Mouse (Mus musculus) lung, adult 2 months (tissue): ENCODE measurements around the gene A630089N07Rik. TPM values are rescaled to one million over a fixed set of nuclear protein-coding genes. Genes with fewer than 3 reads are reported as not detected.
A peak's percentile ranks its signal among the peaks of the same experiment; 100 is the strongest.
"Not testable (repeated sequence)": the region's sequence is repeated elsewhere in the genome, so short reads cannot be mapped to it uniquely, and the experiment has no call there.

Experiments used
- DNase-seq: peaks from one replicate; pipeline ENCODE4 v3.0.0; 2022
- H3K4me1 ChIP-seq: fragments of 200-500 bp; 2 replicates; pipeline ENCODE4 v1.6.1; 2011; ENCODE audit warnings: low read length; ENCODE audit not compliant: control insufficient read depth, insufficient read depth
- H3K4me3 ChIP-seq: fragments of 200-500 bp; replicated peaks from 2 replicates; pipeline ENCODE3; 2011; ENCODE audit warnings: low read depth, mild to moderate bottlenecking, control low read depth, low read length; ENCODE audit errors: extremely low read depth
- CTCF ChIP-seq: fragments of 200-500 bp; IDR thresholded peaks from 2 replicates; pipeline ENCODE4 v1.5.1; 2011; ENCODE audit warnings: mild to moderate bottlenecking, low read length, control low read depth; ENCODE audit not compliant: insufficient read depth
- POLR2A ChIP-seq: fragments of 200-500 bp; IDR thresholded peaks from 2 replicates; pipeline ENCODE4 v1.6.1; 2011; ENCODE audit warnings: low read depth, mild to moderate bottlenecking, control low read depth, low read length, borderline replicate concordance; ENCODE audit errors: extremely low read depth
- WGBS: fragments of 180-500 bp; shearing (Covaris S2); methylation state at CpG from one replicate; pipeline ENCODE4 v1.1.7; 2018; 5-methylcytosine and 5-hydroxymethylcytosine counted together
- polyA plus RNA-seq: library from polyadenylated mRNA; depleted of rRNA; stranded (reverse); fragments of >200 nt; gene quantifications from 2 replicates; pipeline ENCODE4 v1.2.3, GENCODE M21; 2012; rRNA removed

Gene A630089N07Rik
- 0.63 and 1.3 TPM in 2 replicates for polyA plus RNA-seq

DNA sequence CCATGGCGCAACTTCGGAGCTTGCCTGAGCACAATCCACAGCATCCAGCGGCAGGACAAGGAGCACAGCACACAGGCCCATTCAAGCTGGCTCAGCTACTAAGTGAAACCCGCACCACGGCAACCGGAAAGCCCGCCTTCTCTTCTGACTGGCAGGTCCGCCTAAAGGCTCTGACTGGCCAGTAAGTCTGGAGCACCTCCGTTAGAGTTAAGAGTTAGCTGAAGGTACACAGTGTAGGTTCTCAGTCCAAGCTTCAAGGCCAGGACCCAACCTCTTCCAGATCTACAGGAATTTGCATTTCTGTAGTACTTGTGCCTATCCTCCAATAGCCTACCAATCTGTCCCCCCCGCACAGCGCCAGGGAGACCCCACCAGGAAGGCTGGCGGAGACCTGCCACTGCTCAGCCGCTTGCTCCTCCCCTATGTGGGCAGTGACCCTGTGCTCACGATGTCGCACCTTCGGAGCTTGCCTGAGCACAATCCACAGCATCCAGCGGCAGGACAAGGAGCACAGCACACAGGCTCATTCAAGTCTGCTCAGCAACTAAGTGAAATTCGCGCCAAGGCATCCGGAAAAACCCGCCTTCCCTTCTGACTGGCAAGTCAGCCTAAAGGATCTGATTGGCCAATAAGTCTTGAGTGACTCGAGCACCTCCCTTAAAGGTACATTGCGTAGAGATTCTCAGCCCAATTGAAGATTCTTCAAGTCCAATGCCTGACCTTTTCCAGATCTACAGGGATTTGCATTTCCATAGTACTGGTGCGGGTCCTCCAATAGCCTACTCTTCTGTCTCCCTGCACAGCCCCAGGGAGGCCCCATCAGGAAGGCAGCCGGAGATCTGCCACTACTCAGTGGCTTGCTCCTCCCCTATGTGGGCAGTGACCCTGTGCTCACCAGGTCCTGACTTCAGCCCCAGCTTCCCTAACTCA lies at the start of gene A630089N07Rik:
Gene A630089N07Rik (minus strand): TSS at position 562 of the 930 bp plus-strand sequence.
- TF ChIP-seq POLR2A, result 0 out of 2 replicates have a peak, but pooled peaks have one; percentile 17
- under 1% methylated on average over 25 of the region's 25 CpGs for WGBS

DNA sequence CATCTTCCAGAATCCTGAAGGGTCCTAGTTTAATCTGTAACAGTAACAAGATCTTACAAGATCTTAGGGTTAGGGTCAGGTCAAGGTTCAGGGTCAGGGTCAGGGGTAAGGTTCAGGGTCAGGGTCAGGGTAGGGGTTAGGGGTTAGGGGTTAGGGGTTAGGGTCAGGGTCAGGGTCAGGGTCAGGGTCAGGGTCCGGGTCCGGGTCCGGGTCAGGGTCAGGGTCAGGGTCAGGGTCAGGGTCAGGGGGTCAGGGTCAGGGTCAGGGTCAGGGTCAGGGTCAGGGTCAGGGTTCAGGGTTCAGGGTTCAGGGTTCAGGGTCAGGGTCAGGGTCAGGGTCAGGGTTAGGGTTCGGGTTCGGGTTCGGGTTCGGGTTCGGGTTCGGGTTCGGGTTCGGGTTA lies 24.9 kb upstream of the A630089N07Rik start:
- 97% methylated on average over 11 of the region's 11 CpGs for WGBS
- Histone ChIP-seq H3K4me1 (no peaks in the 10 kb centered on the region), H3K4me3 (no peak overlapping the region)
- TF ChIP-seq CTCF (no peak), POLR2A (no peak)
- DNase-seq, result no peak

More for the DNA sequence above, at the start of gene A630089N07Rik:
- peak; percentile 84 for DNase-seq
- H3K4me1 ChIP-seq, result not testable (repeated sequence)
- H3K4me3 ChIP-seq, result peak within 1 kb of the TSS; percentile 90

DNA sequence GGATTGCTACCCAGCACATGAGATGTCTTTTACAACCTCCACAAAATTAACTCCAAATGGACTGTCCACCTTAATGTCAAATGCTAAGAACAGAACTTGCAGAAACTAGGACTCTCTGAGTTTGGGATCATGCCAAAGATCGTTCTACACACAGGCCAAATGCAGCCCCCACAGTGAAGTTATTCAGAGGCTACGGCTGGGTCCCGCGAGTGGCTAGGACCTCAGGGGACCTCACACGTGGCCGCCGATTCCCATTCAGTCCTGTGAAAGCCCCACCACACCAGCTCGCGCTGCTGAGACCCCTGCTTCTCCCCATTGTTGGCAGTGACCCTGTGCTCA lies 731 bp downstream of the A630089N07Rik start:
- H3K4me3 ChIP-seq, result peak overlapping the region; percentile 90
- H3K4me1 ChIP-seq, DNase-seq: not testable (repeated sequence)
- 8% methylated on average over 9 of the region's 9 CpGs for WGBS

DNA sequence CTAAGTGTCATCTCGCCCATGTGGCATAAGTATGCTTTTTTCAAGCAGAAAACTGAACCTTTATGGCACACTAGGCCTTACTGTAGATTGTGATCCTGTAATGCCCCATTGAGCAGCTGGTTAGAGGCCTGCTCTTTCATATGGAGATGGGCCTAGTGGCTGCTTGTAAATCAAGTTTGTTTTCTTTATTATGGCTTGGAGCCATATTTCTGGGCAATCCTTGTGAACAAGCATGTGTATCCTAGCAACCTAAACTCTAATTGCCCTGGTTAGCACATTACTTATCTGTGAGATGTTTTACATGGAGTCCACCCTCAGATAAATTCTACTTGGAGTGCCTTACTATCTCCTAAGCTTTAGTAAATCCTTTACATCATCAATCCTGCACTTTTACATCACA lies 1.1 kb downstream of the A630089N07Rik start:
- H3K4me1 ChIP-seq, DNase-seq, H3K4me3 ChIP-seq: not testable (repeated sequence)
- 97% methylated on average over 1 of the region's 1 CpGs for WGBS

DNA sequence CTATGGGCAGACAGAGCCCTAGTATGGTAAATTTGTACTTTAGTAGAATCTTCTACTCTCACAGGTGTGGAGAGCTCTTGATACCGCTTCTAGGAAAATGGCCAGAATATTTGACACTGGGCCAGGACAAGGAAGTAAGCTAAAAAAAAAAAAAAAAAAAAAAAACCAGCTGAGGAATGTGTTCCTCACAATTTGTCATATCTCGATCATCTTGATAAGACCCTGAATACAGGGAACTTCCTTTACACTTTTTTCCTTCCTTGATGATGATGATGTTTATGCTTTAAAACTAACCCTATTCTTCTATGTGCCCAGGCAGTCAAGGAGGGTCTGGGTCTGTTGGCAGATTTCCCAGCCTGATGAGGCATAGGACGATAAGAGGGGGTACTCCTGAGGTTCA lies 2.9 kb downstream of the A630089N07Rik start:
- DNase-seq, H3K4me3 ChIP-seq, H3K4me1 ChIP-seq: not testable (repeated sequence)
- 27% methylated on average over 3 of the region's 3 CpGs for WGBS

DNA sequence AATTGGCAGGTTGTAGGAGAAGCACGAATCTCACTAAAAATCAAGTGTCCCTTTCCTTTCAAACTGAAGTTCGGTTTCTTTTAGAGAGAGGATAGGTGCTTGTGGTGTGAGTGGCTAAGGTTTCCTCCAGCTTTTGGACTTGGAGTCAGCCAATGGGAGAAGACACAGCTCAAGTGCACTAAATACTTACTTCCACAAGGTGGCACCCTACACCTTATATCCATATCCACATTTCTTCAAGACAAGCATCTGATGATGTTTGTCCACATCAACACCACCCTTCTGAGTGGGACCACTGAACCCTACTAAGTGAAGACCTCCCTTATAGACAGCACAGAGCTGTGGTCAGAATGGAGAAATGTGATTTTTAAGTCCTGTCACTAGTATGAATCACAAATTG lies 40.6 kb downstream of the A630089N07Rik start:
- no peak for TF ChIP-seq POLR2A
- peak; percentile 30; the same call in 1 of the 2 replicates for TF ChIP-seq CTCF
- 71% methylated on average over 2 of the region's 2 CpGs for WGBS
- Histone ChIP-seq H3K4me1 (no peaks in the 10 kb centered on the region), H3K4me3 (no peak overlapping the region)
- DNase-seq, result peak; percentile 6

DNA sequence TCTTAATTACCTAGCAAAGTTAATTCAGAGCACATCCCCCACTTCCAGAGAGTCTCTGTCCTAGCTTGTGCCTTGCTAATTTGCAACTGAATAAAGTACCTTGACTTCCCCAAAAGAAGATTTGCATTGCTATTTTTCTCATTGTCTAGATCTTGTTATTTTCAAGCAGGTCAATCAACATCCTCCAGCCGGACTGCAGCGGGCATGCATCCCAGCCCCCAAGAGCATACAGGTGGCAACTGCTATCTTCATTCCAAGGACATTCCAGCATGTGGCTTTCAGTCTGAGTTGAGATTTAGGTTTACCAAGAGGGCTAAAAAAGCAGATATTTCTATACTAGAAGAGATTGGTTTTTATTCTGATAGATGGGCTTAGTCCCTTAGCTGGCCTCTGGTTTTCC lies 47.3 kb downstream of the A630089N07Rik start:
- DNase-seq, H3K4me3 ChIP-seq, H3K4me1 ChIP-seq: not testable (repeated sequence)
- 97% methylated on average over 2 of the region's 2 CpGs for WGBS

DNA sequence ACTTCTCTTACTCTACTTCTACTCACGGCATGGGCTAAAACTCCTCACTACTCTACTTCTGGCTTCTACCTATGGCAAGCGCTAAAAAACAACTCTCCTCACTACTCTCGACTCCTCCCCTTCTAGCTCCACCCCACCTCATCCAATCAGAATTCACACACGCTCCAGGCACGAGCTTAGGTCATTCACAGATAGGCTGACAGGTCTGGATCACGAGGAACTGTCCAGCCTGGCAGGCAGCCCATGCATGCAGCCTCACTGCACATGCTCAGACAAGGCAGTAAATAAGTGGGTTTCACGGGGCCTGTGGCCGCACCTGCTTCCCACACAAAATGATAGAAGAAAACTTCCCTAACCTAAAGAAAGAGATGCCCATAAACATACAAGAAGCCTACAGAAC lies 56.1 kb downstream of the A630089N07Rik start:
- not testable (repeated sequence) for H3K4me3 ChIP-seq, H3K4me1 ChIP-seq, DNase-seq
- WGBS, result 86% methylated on average over 8 of the region's 8 CpGs

DNA sequence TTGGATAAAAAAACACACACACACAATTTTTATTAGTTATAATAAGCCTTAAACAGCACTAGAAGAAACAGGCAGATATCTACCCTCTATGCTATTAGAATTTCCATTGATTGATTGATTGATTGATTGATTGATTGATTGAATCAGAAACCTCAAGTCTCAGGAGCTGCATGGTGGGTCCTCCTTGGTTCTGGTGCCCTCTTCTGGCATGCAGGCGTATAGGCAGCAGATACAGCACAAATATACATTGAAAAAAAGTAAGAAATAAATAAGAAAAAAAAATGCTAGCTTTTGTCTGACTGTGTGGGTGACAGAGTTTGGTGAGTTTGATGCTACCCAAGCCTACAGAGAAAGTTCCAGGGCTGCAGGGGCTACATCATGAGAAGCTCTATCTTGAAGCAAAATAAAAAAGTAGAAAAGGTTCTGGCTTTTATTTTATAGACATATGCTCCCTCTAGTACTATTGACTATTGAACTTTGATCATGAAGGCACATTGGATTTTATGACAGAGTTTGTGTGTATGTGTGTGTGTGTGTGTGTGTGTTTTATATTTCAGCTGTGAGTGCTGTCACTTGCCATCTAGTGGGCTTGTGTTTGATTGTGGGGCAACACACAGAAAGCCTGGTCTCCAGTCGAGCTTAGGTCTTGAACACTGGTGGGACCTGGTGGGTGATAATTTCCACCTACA lies 59.4 kb downstream of the A630089N07Rik start:
- 93% methylated on average over 2 of the region's 2 CpGs for WGBS
- no peak overlapping the region for H3K4me3 ChIP-seq
- no peaks in the 10 kb centered on the region for H3K4me1 ChIP-seq
- no peak for DNase-seq
- TF ChIP-seq CTCF (peak; percentile 61), POLR2A (no peak)

DNA sequence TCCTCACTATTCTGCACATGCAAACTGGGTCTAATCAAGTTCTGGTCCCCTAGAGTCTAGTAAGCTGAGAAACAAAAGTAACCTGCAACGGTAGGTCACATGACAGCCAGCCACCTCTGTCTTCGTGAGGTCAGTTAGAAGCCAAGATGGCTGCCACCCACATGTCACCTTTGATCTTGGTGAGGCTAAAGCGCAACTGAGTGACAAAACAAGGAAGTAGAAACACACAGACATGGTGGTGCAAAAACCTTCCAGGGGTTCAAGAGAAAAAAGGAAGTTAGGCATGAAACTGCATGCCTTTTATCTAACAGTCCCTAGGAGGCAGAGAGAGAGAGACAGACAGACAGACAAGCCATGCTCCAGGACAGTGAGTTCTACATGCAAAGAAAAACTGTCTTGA lies 60.2 kb downstream of the A630089N07Rik start:
- WGBS, result 92% methylated on average over 3 of the region's 3 CpGs

DNA sequence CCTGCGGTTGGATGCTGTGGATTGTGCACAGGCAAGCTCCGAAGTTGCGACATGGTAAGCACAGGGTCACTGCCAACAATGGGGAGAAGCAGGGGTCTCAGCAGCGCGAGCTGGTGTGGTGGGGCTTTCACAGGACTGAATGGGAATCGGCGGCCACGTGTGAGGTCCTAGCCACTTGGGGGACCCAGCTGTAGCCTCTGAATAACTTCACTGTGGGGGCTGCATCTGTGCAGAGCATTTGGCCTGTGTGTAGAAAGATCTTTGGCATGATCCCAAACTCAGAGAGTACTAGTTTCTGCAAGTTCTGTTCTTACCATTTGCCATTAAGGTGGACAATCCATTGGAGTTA lies 84.9 kb downstream of the A630089N07Rik start:
- H3K4me3 ChIP-seq, result peak overlapping the region; percentile 78
- not testable (repeated sequence) for H3K4me1 ChIP-seq, DNase-seq
- under 1% methylated on average over 8 of the region's 8 CpGs for WGBS

More for the DNA sequence above, 60.2 kb downstream of the A630089N07Rik start:
- H3K4me3 ChIP-seq, result no peak overlapping the region
- no peaks in the 10 kb centered on the region for H3K4me1 ChIP-seq
- no peak for DNase-seq
- no peak for TF ChIP-seq POLR2A
- TF ChIP-seq CTCF, result no peak
